Mouse (Mus musculus) kidney, postnatal 4 days (tissue): ENCODE data around the gene Dcst1.

Experiments
- DNase-seq, 2 experiments: peaks; one replicate each; pipeline ENCODE4 v3.0.0; 2021; ENCODE audit warnings: mixed read lengths in 2 of 2

The Dcst1 gene

DNA sequence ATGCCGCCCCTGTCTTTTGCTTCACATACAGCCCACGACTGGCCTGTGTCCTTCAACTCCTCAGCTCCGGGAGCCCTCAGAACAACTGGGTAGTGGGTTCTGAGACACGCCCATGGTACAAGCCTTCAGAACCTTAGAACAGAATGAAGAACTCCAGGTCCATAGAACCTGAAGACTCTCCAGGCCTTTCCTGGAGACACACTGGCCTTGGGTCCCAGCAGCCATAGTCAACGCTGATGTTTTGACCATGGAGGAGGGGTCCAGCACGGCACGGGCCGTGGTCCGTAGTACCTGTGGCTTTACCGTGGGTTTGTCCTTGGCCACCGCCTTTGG lies at the start of gene Dcst1:
TSS of gene Dcst1 (minus strand) at position 101 of the 333 bp plus-strand sequence.
- no peak for DNase-seq

DNA sequence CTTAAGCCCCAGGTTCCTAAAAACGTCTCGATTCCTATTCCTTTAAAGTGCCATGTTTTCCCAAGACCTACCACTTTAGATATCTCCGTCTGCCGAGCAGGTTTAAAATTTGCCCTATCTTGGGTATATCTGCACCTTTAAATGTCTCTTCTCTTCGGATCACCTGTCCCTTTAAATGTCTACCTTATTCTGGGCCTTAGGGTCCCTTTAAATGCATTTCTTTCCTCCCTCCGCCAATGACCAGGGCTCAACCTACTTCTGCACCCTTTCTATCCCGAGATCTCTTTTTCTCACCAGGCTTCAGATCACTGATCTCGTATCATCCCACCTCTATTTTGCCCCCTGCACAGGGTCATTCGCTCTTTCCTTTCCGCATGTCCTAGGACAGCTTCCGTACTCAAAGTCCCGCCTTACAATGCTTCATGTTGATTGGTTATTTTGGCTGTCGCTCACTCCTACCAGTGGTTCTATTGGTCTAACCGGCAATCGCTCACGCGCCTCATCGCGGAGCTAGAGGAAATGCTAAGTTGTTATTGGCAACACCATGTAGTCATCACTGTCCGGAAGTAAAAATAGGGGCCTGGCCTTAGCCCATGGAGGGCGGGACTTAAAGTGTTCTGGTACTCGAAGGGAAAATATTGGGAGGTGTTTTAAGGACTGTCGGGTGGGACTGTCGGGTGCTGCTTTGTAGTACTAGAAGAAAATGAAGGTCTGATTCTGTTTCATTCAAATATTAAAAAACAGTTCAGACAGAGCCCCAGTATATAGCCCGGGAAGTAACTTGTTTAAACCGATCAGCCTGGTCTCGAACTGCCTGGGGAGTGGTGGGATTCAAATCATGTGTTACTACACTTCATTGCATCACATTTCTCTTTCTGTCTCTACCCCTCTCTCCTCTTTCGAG lies 46.7 kb upstream of the Dcst1 start, which contains the start of gene Flad1:
TSS of gene Flad1 (minus strand) at position 381 of the 904 bp plus-strand sequence.
- DNase-seq, result peak; percentile 95 to 97

DNA sequence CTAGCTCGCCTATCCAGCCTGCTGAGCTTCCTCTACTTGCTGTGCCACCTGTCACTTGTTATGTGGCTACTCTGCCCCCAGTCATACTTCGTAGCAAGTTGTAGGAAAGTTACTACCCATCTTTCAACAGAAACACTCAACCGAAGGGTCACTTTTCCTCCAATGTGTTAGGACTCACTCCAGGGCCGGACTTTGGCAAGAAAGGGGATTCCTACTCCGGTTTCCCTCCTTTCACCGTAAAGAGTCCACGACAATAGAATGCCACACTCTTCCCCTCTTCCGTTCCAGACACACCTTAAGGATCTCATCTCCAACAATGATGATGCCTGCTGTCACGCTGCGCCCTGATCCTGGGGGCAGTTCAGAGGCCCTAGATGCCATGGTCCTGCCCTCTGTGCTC lies 45.8 kb upstream of the Dcst1 start:
- no peak for DNase-seq

DNA sequence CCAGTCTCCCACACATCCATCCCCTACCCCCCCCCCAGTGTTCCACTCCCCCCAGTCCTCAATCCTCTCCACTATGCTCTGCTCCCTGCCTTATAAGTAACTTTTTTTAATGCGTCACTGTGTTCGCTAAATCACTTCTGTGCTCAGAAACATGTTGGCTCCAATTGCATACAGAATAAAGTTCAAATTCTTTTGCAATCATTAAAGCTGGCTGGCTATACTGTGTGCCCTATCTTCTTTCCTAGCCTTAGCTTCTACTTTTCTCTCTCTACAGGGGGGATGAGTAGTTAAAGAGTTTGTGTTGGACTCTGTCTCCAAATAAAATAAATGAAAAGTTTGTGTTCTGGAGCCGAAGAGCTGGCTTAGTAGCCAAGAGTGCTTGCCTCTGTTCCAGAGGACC lies 44.6 kb upstream of the Dcst1 start:
- no peak for DNase-seq

DNA sequence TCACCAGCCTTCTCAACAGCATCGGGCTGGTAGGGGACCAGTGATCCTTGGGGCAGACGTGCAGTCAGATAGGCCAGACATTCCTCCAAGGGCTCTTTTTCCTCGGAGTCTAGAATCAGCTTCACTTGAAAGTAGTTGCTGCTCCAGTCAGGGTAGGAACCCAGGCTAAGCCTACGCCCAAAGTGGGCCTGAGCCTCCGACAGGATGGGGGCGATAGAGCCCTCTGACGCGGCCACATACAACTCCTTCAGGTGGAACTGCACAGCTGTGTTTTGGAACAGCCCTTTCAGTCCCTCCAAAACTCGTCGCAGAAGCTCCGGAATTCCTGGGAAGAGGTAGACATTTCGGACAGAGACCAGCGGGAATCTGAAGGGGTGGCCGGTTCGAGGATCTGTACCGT lies 43.4 kb upstream of the Dcst1 start:
- DNase-seq, result no peak

DNA sequence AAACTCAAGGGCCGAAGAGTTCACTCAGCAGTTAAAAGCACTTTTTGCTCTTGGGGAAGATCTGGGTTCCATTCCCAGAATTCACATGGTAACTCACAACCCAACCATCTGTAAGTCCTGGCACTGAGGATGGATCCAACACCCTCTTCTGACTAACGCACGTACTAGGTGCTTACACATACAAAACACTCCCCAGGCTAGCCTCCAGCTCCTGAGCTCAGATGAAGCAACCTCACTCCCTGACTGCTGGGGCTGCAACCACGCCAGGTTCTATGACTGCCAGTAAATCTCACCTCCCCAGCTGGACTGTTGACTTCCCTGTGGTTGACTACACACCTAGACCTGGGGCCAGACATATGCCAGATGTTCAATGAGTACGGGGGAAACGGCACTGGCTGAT lies 41.8 kb upstream of the Dcst1 start:
- no peak for DNase-seq

DNA sequence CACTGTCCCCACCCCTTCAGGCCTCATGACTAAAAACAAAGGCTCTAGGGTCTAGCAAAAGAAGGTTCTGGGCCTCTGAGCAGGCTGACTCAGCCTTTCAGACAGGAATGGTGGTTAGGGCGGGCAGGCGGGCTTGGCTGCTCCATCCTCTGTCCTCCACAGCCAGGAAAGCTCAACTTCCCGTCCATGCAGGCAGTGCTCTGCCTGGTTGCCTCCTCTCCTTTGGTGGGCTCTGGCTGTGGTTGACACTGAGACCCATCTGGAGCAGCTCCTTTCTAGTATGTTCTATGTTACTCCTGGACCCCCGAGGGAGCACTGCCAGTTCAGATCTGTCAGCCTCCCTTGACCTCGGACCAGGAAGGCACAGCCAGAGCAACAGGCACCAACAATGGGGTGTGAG lies 37.6 kb upstream of the Dcst1 start, which contains the start of gene Lenep:
TSS of gene Lenep (minus strand) at position 101 of the 400 bp plus-strand sequence.
- DNase-seq, result no peak

DNA sequence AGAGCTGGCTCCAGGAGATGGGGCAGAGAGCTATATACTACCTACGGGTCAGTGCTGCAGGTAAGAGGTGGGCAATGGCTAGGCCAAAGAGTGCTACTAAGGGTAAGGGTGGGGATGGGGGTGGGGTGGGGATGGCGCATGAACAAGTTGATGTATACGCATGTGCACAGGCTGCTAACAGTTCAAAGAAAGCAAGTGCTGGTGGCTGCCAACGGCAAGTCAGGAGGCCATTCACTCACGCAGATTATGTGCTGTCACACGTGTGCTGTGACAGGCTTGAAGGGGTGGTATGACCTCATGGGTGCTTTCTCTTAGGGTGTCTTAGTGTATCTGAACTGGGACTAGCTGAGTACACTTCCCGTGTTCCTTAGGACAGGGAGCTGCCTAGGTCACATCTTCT lies 36.3 kb upstream of the Dcst1 start:
- DNase-seq, result no peak

DNA sequence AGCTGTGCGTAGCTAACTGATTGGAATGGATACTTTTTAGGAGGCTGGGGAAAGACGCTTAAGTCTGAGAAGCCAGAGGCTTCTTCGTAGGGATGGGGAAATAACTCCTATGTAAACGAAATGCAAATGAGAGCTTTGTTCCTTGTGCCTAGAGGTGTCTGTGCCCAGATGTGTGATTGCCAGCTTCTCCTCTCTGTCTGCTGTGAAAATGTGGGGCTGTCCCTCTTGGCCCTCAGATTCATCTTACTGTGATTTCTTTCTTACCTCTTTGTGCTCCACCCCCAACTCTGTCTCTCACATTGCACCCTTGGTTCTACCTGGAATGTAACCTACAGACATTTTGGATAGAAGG lies 31.6 kb upstream of the Dcst1 start:
- no peak for DNase-seq

DNA sequence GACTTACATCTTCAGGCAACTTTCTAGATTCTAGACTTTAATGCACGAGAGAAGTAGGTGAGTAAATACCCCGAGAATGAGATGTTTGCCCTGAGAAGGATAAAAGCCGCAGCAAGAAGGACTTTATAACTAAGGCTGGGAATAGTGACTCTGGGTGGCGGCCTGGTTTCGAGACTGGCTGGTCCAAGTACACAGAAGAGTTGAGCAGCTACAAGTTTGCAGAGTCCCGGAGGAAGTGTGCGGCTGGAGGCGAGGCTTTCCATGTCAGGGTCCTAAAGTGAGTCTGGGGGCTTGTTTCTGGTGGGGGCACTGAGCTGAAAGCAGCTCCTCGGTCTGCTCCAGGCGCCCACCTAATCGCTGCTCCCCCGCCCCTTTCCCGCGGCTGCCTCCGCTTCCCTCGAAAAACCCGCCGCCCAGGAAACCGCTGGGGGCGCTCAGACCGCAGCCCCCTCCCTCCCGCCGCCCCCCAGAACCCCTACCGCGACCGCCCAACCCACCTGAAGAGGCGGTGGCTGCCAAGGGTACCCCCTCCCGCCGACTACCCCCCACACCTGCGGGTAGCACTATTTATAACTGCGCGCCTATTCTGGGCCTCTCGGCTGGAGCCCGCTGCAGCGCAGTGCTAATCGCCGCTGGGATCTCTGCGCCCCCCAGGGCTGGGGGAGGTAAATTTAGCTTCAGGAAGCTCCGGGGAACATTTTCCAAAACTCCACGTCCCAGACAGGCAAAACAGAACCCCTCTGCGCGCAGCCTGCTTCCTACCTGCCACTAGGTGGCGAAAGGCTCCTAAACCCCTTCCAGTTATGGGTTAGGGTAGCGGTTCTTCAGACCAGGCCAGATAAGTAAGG lies 31.0 kb upstream of the Dcst1 start:
- DNase-seq, result peak; percentile 82 to 88

DNA sequence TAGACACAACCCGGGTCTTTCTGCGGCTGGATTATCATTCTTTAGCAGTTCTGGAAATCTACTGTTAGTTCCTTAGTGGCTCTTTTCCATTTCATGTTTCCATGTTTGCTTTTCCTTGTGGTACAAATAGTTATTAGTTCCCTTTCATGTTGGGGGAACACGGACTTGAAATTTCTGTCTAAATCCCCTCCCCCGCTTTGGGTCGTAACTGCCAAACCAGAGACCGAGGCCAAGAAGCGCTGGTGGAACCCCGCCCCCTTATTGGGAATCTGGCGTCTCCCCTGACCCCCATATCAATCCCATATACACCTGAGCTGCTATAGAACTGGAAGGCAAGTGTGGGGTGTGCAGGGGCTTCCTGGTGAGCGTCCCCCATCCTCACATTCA lies 30.4 kb upstream of the Dcst1 start:
- no peak for DNase-seq

DNA sequence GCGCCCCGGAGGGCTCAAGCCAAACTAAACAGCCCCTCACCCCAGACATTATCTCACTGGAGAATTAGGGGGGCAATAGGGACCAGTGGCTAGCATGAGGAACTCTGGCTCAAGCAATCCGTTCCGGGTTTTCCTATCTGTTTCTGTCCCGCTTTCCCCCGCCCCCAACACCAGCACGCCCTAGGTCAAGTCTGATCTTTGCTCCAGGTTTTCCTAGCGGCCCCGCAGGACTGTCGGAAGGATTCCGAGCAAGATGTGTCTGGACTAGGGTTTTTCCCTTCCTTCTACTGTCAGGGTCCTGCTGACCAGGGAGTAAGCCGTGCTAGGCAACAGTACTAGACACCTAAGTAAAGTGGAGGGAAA lies 29.8 kb upstream of the Dcst1 start:
- peak; percentile 88 to 95 for DNase-seq

DNA sequence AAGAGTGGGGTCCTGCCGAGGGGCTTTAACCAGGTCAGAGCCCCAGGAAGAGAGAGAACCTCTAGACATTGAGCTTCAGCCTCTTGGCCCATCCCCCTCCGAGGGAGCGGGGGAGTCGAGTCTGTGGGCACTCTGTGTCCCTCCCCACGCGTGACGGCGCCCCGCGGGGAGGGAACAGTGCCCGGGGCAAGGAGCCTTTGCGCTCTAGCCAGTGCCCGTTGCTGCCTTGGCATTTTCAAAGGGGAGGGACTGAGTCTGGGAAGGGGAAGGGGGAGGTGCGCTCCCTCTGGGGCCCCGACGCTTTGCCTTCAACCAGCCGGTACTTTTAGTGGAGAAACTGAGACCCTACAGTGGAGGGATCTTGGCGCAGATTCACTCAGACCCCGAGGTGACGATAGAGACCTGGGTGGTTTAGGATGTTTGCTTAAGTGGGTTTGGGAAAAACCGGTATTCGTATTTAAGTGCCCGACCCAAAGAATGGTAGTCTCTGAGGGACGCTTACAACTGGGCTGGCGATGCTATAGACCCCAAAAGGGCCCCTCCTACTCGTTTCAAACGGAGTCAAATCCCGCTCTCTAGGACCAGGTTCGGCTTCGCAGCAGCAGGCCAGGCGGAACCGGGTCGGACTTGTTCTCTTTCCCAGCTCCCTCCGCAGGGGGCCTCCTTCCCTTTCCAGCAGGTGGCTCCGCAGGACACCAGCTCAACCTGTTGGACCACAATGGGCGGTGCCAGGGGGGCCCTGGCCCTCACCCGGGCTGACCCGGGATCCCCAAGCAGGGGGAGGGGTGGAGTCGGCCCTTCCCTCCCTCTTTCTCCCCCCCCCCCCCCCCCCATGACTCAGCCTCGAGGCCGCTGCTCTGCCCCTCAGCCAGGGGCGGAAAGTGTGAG lies 29.2 kb upstream of the Dcst1 start, which contains the start of gene Zbtb7b:
TSS of gene Zbtb7b (minus strand) at position 771 of the 888 bp plus-strand sequence.
- DNase-seq, result peak; percentile 81 to 90

DNA sequence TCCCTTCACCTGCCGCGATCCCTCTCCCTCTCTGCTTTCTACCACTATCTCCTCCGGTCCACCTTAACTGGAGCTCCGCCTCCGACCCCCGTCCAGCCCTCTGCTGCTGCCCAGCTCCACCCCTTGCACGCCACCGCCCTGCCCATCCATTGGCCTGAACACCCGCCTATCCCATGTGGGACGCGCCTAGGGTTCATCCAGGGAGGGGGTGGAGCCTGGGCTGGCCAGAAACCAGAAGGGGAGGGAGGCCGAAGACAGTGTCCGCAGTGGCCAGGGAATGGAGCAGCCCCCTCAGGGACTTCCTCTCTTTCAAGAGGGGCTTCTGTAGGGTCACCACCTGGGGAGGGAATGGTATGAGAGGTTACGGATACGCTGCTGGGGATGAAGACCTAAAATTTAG lies 28.6 kb upstream of the Dcst1 start:
- peak; percentile 99 for DNase-seq

DNA sequence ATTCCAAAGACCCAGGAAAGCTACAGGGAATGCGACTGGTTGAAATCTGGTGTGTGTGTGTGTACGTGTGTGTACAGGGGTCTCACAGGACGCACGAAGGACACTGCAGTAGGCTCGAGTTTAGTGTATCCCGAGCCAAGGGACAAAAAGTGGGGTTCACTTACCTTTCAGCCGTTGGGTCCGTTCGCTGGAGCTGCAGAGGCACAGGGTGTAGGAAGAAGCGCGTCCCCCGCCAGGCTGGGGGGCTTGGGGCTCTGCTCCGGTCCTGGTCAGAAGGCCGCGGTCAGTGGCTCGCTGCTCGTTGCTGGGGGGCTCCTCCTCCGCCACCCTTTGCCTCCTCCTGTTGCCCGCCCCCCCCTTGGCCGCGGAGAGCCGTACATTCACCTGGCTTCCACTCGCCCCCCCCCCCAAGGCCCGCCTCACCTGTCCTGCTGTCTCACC lies 27.8 kb upstream of the Dcst1 start:
- DNase-seq, result peak; percentile 50 to 65

DNA sequence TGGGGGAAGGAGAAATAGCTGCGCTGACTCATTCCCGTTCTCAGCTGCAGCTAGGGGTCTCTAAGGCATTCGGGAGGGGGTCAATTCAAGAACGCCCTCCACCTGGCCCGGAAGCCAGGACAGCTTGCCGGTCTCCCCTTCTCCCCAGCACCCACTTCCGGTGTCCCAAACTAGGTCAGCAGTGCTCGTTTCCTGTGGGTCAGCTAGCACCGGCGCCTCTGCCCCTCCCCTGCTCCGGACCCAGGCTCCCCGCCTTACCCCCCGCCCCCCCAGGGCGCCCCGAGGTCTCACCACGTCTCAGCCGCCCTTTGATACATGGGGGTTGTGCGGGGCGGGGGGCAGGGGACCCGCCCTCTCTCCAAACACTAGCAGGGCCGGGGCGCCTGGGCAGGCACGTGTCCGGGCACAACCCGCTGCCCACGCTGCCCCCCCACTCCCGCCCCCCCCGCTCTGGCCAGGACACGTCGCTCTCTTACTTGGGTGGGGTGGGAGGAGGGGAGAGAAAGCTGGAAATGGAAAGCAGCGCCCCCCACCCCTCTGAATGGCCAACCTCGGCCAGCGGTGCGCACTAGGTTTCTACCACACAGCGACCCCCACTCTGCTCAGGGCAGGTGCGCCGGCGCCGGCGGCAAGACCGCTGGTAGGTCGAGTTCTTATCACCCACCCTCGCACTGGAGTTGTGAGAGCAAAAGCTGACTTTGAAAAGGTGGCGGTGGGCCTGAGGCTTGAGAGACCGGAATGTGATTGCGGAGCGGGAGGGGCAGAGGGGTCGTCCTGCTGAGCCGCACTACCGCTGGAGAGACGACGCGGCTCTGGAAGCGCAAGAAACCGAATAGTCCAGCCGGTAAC lies 26.8 kb upstream of the Dcst1 start:
- DNase-seq, result peak; percentile 65 to 78

DNA sequence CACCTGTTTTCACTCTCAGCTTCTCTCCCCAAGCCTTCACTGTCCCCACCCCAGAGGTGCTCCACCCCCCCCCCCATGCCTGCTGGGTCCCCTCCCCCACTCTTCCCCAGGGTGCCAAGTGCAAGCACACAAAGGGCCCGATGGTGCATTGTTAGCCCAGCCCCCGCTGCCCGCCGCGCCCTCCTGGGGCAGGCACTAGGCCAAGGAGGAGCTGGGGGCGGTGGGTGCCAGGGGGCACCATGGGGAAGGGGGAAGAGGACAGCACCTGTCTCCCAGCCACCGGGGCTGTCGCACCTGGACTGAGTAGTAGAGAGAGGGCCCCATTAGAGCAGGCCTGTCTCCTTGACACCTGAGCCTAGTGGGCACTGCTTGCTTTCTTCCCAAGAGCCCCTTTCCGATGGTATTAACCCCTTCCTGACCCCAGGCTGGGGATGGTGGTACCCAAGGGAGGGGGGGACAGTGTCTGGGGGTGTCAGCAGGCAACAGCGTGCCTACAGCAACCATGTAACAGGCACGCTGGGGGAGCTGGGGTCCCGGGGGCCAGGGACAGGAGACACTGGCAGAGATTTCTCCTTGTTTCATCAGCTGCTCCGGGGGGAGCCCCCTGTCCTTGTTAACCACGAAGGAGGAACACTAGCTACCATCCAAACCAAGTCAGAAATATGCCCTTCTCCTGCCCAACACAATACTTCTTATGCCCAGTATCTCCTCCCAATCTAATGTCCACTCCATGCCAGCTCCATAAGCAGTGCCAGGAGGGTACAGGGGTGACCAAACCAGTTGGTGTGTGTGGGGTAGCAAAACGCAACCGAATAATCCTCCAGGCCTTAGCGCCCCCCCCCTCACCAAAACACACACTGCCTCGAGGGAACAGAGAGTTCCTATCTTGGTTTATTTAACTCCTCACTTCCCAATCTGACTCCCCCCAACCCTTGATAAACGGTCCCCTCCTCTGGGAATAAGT lies 25.9 kb upstream of the Dcst1 start:
- DNase-seq, result peak in 1 of 2 experiments; percentile 48

DNA sequence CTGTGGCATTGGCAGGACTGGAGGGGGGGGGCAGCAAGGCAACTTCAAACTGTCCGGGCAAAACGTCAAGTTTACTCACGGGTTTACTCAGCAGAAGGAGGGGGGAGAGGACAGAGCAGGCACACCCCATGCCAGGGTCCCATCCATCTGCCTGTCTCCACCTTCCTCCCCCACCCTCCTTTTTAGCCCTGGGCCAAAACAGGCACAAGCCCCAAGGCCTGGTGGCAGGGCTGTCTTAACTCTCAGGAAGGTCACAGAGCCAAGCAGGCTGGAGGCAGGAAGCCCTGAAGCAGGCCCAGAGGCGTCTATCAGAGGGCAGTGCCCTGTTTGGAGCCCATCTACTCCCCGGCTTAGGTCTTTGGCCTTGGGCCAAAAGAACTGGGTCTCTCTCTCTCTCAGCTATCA lies 25.1 kb upstream of the Dcst1 start:
- no peak for DNase-seq

DNA sequence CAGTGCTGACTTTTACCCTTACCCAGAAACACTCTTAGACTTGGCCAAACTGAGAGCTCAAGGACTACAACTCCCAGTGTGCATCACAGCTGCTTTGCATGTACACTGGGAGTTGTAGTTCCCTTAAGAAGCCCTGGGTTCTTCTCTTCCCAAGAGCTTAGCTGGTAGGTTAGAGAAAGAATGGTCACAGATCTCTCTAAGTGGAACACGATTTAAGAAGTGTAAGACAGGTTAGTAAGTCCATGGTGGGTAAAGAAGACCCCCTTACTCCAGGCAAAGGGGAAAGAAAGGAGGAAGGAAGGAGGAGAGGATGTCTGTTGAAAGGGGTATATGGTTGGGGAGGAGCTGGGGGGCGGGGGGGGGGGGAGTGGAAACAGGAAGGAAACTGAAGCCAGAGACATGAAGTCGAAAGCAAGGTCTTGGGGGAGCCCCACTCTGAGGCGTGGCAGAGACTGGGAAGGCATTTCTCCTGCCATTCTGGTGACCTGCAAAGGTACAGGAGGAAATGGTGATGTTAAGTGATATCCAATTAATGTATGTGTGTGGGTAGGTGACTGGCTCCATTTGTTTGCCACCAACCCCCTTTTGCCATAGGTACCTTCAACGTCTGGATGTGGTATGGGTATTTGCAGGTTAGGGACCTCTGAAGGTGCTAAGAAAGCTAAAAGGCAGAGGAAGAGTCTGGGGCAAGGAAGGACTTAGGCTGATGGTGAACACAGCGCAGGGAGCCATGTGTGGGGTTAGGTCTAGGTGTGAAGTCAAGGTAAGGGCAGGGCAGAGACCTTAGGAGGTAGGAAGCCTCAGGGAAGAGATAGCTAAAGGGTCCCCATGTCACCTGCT lies 24.1 kb upstream of the Dcst1 start:
- peak in 1 of 2 experiments; percentile 48 for DNase-seq
